Mouse (Mus musculus): ENCODE data around the gene Cox4i2. TPM values are rescaled to one million over a fixed set of nuclear protein-coding genes. Genes with fewer than 3 reads are reported as not detected.

Gene Cox4i2
- total RNA-seq, 1 experiment from 2014 or later, result 6.3 TPM

GRCm38 (mm10) chr2:152800762-152801113, 46.8 kb downstream of the Cox4i2 start:
- DNase-seq, result no peak

GRCm38 (mm10) chr2:152802303-152802702, 48.3 kb downstream of the Cox4i2 start:
- DNase-seq, result no peak

GRCm38 (mm10) chr2:152803081-152803480, 49.1 kb downstream of the Cox4i2 start:
- no peak for DNase-seq

GRCm38 (mm10) chr2:152804408-152805110, 50.6 kb downstream of the Cox4i2 start:
- DNase-seq, result no peak

GRCm38 (mm10) chr2:152805111-152805490, 51.1 kb downstream of the Cox4i2 start:
- no peak for DNase-seq

GRCm38 (mm10) chr2:152806037-152806436, 52.1 kb downstream of the Cox4i2 start:
- DNase-seq, result peak; percentile 60

GRCm38 (mm10) chr2:152808178-152808577, 54.2 kb downstream of the Cox4i2 start:
- DNase-seq, result no peak

GRCm38 (mm10) chr2:152810158-152810941, 56.4 kb downstream of the Cox4i2 start:
- no peak for DNase-seq

- no peak for DNase-seq
Measured at GRCm38 (mm10) chr2:152811336-152812165, 57.6 kb downstream of the Cox4i2 start.

GRCm38 (mm10) chr2:152813232-152813631, 59.3 kb downstream of the Cox4i2 start:
- no peak for DNase-seq

- DNase-seq, result no peak
Measured at GRCm38 (mm10) chr2:152814213-152814874, 60.4 kb downstream of the Cox4i2 start.

Small RNAs within 50 kb of the gene (microRNA-seq; reads per million reads assigned to microRNA genes)
- 0 reads per million in 2 experiments for gene Gm23802

Other genes starting within 250 kb of the Cox4i2 start
- gene Defb26, start 242.5 kb upstream of the Cox4i2 start, total RNA-seq (2021), result not detected in 2 replicates
- not detected in 2 replicates for gene Defb28, start 235.9 kb upstream of the Cox4i2 start, total RNA-seq (2021)
- not detected in 2 replicates for gene Defb29, start 214.1 kb upstream of the Cox4i2 start, total RNA-seq (2021)
- not detected in 2 replicates for gene Gm17416, start 184.8 kb upstream of the Cox4i2 start, total RNA-seq (2021)
- gene Defb21, start 181.4 kb upstream of the Cox4i2 start, total RNA-seq (2021), result not detected in 2 replicates
- gene Defb19, start 173.9 kb upstream of the Cox4i2 start, total RNA-seq (2021), result 2.0 and 2.5 TPM in 2 replicates
- not detected in 2 replicates for gene Defb45, start 154.8 kb upstream of the Cox4i2 start, total RNA-seq (2021)
- gene Defb36, start 149.8 kb upstream of the Cox4i2 start, total RNA-seq (2021), result not detected in 2 replicates
- 1.6 TPM in 1 of 2 replicates, not detected in the other for gene Defb25, start 131.1 kb upstream of the Cox4i2 start, total RNA-seq (2021)
- gene Rem1, start 127.2 kb upstream of the Cox4i2 start, total RNA-seq (2021), result 8.3 and 9.8 TPM in 2 replicates
- 123 and 139 TPM in 2 replicates for gene H13, start 84.7 kb upstream of the Cox4i2 start, total RNA-seq (2021)
- gene Mcts2, start 67.1 kb upstream of the Cox4i2 start, total RNA-seq (2021), result 26.6 and 28.0 TPM in 2 replicates
- 136 and 138 TPM in 2 replicates for gene Id1, start 17.9 kb upstream of the Cox4i2 start, total RNA-seq (2021)
- gene Bcl2l1, start 77.6 kb downstream of the Cox4i2 start, total RNA-seq (2021), result 64.3 and 72.4 TPM in 2 replicates
- gene Tpx2, start 93.8 kb downstream of the Cox4i2 start, total RNA-seq (2021), result 16.6 and 20.3 TPM in 2 replicates
- gene Mylk2, start 157.2 kb downstream of the Cox4i2 start, total RNA-seq (2021), result not detected in 2 replicates
- 3.6 and 6.1 TPM in 2 replicates for gene Foxs1, start 179.0 kb downstream of the Cox4i2 start, total RNA-seq (2021)
- gene Dusp15, start 197.5 kb downstream of the Cox4i2 start, total RNA-seq (2021), result 2.8 and 4.4 TPM in 2 replicates
- gene Ttll9, start 208.3 kb downstream of the Cox4i2 start, total RNA-seq (2021), result 0.48 and 1.1 TPM in 2 replicates